Mouse (Mus musculus) left cerebral cortex, postnatal 4 days (tissue): ENCODE measurements at regions not wholly inside any gene's neighbourhood (a gene's known extent, or its start where the extent isn't known, plus 50 kb on each side); places are given as distances from the start of the nearest gene placed in this dataset.

Source experiments
- DNase-seq: peaks from one replicate; pipeline ENCODE4 v3.0.0-alpha.2; 2022
- intact Hi-C: fragments of 180-260 bp; cut with DNase I; formaldehyde crosslinking; loops from one replicate; pipeline ENCODE4 v1.15.1; 2025

GRCm38 (mm10) chr5:119204736-119205135, 465.7 kb upstream of the Tbx3 start:
- intact Hi-C loops = no loop called here
- peak; percentile 55 for DNase-seq

GRCm38 (mm10) chr5:119208077-119208476, 462.4 kb upstream of the Tbx3 start:
- DNase-seq = no peak
- intact Hi-C loops = no loop called here

DNA sequence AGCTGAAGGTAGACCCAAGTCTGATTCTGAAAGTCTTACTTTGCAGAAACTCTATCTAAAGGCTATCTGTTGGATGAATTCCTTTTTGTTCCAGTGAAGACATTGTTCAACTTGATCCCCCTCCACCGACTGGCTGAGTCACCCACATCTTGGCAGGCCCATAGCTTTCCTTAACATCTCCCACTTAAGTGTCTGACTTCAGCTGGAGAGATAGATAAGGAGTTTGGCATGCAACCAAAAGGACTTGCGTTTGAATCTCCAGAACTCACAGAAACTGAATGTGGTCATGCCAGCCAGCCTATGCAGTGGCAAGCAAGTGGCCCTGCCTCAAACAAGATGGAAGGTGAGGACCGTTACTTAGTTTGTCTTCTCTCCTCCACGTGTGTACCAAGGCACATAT, 457.3 kb upstream of the Tbx3 start:
- intact Hi-C loops = no loop called here
- DNase-seq = no peak

- no peak for DNase-seq
- intact Hi-C loops = no loop called here
These were observed 456.6 kb upstream of the Tbx3 start for GRCm38 (mm10) chr5:119213692-119214357.

- peak; percentile 10 for DNase-seq
- intact Hi-C loops = no loop called here
These were observed 455.5 kb upstream of the Tbx3 start for GRCm38 (mm10) chr5:119214937-119215336.

- peak; percentile 41 for DNase-seq
- intact Hi-C loops = no loop called here
These were observed 455.1 kb upstream of the Tbx3 start for GRCm38 (mm10) chr5:119215364-119215763.

GRCm38 (mm10) chr5:119216146-119216545, 454.3 kb upstream of the Tbx3 start:
- intact Hi-C loops = no loop called here
- DNase-seq = no peak

GRCm38 (mm10) chr5:119217077-119217476, 453.4 kb upstream of the Tbx3 start:
- no peak for DNase-seq
- intact Hi-C loops = no loop called here

GRCm38 (mm10) chr5:119228691-119229090, 441.8 kb upstream of the Tbx3 start:
- intact Hi-C loops = no loop called here
- no peak for DNase-seq

GRCm38 (mm10) chr5:119232941-119233340, 437.5 kb upstream of the Tbx3 start:
- DNase-seq = no peak
- intact Hi-C loops = no loop called here

DNA sequence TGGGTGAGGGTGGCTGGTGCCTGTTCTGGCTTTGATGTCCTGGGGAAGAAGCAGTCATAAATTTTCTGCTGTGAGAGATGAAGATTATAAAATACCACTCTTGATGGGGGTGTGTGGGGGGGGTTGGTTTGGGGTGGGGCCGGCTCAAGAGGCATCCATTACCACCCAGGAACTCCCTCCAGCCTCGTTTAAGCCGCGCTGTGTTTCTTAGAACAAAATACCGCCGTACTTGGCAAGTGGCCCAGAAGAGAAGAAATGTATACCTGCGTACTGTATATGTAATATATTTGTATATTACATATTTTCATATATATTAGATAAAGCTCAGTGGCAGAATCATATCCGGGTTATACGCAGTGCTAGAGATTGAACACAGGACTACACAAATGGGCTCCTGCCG, 434.6 kb upstream of the Tbx3 start:
- DNase-seq = no peak
- intact Hi-C loops = no loop called here

GRCm38 (mm10) chr5:119246824-119247223, 423.6 kb upstream of the Tbx3 start:
- DNase-seq = peak; percentile 43
- intact Hi-C loops = no loop called here

DNA sequence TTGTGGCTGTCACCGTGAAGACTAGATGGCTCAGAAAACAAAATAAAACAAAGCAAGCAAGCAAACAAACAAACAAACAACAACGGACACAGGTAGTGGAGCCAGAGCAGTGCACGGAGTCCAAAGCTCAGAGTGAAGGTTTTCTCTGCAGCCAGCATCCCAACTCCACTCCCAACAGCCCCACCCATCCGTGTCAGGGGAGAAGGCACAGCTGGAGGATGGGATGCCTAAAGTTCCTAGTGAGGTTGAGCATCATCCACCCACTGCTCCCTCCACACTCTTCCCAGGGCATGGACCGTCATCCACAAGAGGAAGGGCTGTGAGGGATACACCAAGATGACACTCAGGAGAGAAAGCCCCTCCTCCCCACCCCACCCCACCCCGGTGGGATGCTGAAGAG, 421.8 kb upstream of the Tbx3 start:
- intact Hi-C loops = no loop called here
- no peak for DNase-seq

DNA sequence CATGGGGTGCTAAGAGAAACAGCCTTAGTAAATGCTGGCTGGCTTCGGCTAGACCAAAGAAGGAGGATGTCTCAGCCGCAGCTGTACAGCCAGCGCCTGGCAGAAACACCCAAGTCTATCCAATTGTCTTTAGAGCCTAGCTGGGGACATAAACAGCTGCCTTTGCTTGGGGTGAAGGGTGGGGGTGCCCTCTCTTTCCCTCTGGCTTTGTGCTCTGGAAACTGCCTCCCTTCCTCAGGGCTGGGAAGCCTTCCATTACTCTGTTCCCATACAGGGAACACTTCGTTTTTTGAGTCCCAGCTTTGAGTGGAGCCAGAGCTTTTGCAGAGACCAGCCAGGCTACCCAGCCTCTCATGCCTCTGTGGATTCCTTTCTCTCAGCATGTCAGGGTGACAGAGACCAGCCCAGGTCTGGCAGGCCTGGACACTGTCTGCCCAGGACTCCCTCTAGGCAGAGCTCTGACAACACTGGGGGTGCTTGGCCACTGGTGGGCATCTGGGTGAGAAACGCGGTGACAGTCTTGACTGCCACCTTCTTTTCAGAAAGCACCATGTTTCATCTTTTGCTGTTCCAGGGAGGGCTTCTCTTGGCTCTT, 421.2 kb upstream of the Tbx3 start:
- DNase-seq = no peak
- intact Hi-C loops = no loop called here

DNA sequence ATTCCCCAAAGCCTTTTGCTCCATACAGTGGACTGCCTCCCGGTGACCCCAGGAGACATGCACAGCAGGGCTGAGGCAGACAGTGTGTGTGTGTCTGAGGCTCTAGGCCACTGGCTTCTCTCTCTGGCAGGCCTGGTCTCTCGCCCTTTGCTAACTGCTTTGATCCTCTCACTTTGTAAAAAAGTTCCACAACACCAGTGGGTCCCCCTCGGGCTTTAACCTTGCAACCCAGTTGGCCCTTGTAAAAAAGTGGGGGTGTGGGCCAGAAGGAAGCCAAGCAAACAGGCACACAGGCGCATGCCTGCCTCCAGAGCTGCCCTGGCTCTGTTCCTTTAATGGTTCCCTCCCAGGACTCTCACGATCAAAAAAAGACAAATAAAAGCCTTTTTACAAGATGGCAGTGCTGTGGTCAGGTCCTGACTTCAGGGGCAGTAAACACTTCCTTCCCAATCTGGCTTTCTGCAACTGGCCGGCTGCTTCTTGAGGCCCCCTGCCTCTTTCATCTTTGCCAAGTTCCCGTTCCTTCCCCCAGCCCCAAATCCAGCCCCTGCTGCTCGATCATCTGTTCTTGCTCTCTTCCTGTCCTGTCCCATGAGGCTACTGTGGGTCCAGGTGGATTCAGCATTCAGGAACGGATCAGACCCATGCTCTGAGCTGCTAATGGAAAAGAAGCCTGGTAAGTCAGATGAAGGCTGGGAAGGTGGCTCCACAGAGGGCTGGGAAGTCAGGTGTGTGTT, 419.0 kb upstream of the Tbx3 start:
- intact Hi-C loops = no loop called here

DNA sequence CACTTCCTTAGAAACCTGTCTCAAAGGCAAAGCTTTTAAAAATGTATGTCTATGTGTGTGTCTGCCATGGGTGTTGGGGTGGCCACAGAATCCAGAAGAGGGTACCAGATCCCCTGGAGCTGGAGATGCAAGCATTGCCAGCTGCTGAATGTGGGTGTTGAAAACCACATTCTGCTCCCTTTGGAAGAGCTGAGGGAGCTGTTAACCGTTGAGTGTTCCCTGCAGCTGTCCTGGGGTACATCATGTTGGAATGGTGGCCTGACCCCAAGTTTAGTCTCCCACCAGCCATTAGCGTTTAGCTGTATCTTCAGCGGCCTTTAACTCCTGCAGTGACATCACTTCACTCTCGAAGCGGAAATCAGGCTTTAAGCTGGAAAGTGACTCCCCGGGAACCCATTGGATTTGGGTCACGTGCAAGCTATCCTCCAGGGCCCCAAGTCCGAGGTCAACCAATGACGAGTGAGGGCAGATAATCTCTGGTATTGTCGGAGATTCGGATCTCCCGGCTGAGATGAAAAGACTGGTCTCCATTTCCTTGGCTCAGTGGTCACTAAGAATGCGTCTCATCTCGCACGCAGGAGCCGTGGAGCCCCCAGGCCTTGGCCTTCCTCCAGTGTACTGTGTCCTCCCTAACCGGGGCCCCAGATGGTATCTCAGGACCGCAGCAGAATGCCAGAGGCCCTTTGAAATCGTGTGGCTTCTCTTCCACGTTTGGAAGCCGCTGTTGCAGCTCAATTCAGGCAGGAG, 412.9 kb upstream of the Tbx3 start:
- intact Hi-C loops = no loop called here
- peak; percentile 78 for DNase-seq

More for the DNA sequence above, 419.0 kb upstream of the Tbx3 start:
- DNase-seq = peak; percentile 27

DNA sequence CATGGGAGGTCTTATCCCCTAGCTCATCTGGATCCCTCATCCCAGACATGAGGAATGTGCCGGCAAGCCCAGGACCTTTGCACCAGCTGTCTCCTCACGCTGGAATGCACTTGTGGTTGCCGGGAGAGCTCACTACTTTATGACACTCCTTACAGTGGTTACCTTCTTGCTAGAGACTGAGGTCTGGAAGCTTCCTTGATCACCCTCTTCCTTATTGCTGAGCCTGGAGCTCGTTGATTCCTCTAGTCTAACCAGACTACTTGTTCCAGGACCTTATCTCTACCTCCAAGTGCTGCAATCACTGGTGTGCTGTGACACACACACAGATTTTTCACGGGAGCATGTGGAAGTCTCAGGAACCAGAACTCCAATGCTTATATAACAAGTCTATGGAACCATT, 411.6 kb upstream of the Tbx3 start:
- no peak for DNase-seq
- intact Hi-C loops = no loop called here

DNA sequence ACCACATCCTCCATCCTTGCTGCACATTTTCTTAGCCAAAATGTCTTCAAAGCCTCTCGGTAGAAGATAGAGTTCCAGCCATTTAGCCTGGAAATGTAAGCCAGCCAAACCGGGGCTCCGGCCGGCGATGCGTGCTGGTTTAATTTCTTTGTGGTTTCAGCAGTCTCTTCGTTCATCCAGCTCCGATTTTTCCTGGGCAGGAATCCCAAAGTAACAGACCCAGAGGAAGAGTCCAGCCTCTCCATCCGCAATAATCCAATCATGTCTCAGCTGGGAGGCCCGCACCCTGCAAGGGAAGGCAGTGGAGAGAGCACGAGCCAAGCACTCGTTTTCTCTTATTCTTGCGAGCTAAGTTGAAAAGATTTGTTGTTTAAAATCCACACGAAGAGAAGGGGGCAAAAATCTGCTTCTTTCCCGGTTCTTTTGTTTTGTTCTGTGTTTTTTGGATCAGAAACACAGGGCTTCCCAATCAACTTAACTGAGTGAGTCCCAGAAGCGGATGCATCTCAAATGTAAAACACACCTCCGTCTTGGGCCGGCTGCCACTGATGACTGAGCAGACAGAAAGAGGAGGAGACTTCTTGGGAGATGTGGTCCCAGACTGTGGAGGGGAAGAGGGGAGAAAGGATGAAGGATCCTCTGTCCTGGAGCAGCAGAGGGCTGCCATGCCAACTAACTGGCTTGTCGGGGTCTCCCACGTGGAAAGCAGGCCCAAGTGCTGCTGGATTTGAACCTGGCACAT, 405.1 kb upstream of the Tbx3 start:
- intact Hi-C loops = no loop called here
- DNase-seq = peak; percentile 63

- no peak for DNase-seq
- intact Hi-C loops = no loop called here
These were observed 399.1 kb upstream of the Tbx3 start for GRCm38 (mm10) chr5:119271234-119271852.

GRCm38 (mm10) chr5:119273203-119273602, 397.3 kb upstream of the Tbx3 start:
- intact Hi-C loops = no loop called here
- no peak for DNase-seq
